Mouse (Mus musculus): ENCODE measurements around the gene Ckm. TPM values are rescaled to one million over a fixed set of nuclear protein-coding genes. Genes with fewer than 3 reads are reported as not detected.

Ckm gene
- total RNA-seq, 2 experiments from 2014 or later: 1.5 TPM; not detected in 1

- peak; percentile 72 for ATAC-seq (replicated peaks; ENCODE audit: poor library complexity, severe bottlenecking)
These were observed 22.4 kb upstream of the Ckm start for GRCm38 (mm10) chr7:19382166-19382541.

- no peak for ATAC-seq (replicated peaks; ENCODE audit: poor library complexity, severe bottlenecking)
These were observed 20.9 kb upstream of the Ckm start for GRCm38 (mm10) chr7:19383708-19384107.

- ATAC-seq (replicated peaks; ENCODE audit: poor library complexity, severe bottlenecking): no peak
These were observed 15.7 kb upstream of the Ckm start for GRCm38 (mm10) chr7:19388699-19389413.

GRCm38 (mm10) chr7:19394484-19394883, 10.1 kb upstream of the Ckm start:
- ATAC-seq (replicated peaks; ENCODE audit: poor library complexity, severe bottlenecking): no peak

GRCm38 (mm10) chr7:19399496-19400280, 4.9 kb upstream of the Ckm start:
- peak; percentile 75 for ATAC-seq (replicated peaks; ENCODE audit: poor library complexity, severe bottlenecking)

GRCm38 (mm10) chr7:19400946-19401345, 3.6 kb upstream of the Ckm start:
- no peak for ATAC-seq (replicated peaks; ENCODE audit: poor library complexity, severe bottlenecking)

- no peak for ATAC-seq (replicated peaks; ENCODE audit: poor library complexity, severe bottlenecking)
These were observed 2.0 kb upstream of the Ckm start for GRCm38 (mm10) chr7:19402535-19403112.

- peak; percentile 70 for ATAC-seq (replicated peaks; ENCODE audit: poor library complexity, severe bottlenecking)
These were observed 762 bp upstream of the Ckm start, which contains the start of gene Klc3 for GRCm38 (mm10) chr7:19403731-19404296. TSS of gene Klc3 (minus strand) at chr7:19404104.

GRCm38 (mm10) chr7:19405417-19405816, 841 bp downstream of the Ckm start:
- ATAC-seq (replicated peaks; ENCODE audit: poor library complexity, severe bottlenecking): peak; percentile 92

GRCm38 (mm10) chr7:19409753-19410152, 5.2 kb downstream of the Ckm start:
- ATAC-seq (replicated peaks; ENCODE audit: poor library complexity, severe bottlenecking): no peak

GRCm38 (mm10) chr7:19410766-19411344, 6.3 kb downstream of the Ckm start:
- ATAC-seq (replicated peaks; ENCODE audit: poor library complexity, severe bottlenecking): no peak

- ATAC-seq (replicated peaks; ENCODE audit: poor library complexity, severe bottlenecking): no peak
These were observed 7.2 kb downstream of the Ckm start for GRCm38 (mm10) chr7:19411783-19412182.

GRCm38 (mm10) chr7:19413525-19413924, 8.9 kb downstream of the Ckm start:
- ATAC-seq (replicated peaks; ENCODE audit: poor library complexity, severe bottlenecking): no peak

GRCm38 (mm10) chr7:19416590-19416989, 12.0 kb downstream of the Ckm start:
- peak; percentile 43 for ATAC-seq (replicated peaks; ENCODE audit: poor library complexity, severe bottlenecking)

- no peak for ATAC-seq (replicated peaks; ENCODE audit: poor library complexity, severe bottlenecking)
These were observed 15.5 kb downstream of the Ckm start for GRCm38 (mm10) chr7:19420121-19420520.

GRCm38 (mm10) chr7:19420821-19421636, 16.5 kb downstream of the Ckm start:
- ATAC-seq (replicated peaks; ENCODE audit: poor library complexity, severe bottlenecking): peak; percentile 92

GRCm38 (mm10) chr7:19423083-19423482, 18.5 kb downstream of the Ckm start:
- ATAC-seq (replicated peaks; ENCODE audit: poor library complexity, severe bottlenecking): no peak

GRCm38 (mm10) chr7:19424051-19424450, 19.5 kb downstream of the Ckm start:
- ATAC-seq (replicated peaks; ENCODE audit: poor library complexity, severe bottlenecking): no peak

- no peak for ATAC-seq (replicated peaks; ENCODE audit: poor library complexity, severe bottlenecking)
These were observed 21.8 kb downstream of the Ckm start for GRCm38 (mm10) chr7:19426349-19426748.

GRCm38 (mm10) chr7:19426888-19427287, 22.3 kb downstream of the Ckm start:
- ATAC-seq (replicated peaks; ENCODE audit: poor library complexity, severe bottlenecking): no peak
